Mouse (Mus musculus): ENCODE measurements at regions not wholly inside any gene's neighbourhood (a gene's known extent, or its start where the extent isn't known, plus 50 kb on each side); places are given as distances from the start of the nearest gene placed in this dataset.

GRCm38 (mm10) chr8:77816217-77816616, 92.0 kb upstream of the Ednra start:
- Histone ChIP-seq H3K27me3 (no peaks in the 10 kb centered on the region), H3K4me2 (replicated peaks) (no peak overlapping the region), H3K9me3 (replicated peaks) (no peaks in the 10 kb centered on the region), H3K9ac (no peak overlapping the region), H3K4me3 (replicated peaks) (no peak overlapping the region), H3K4me1 (peaks cover 20% of the 10 kb centered on the region), H3K27ac (replicated peaks) (peak overlapping the region; percentile 72), H3K36me3 (no peaks in the 10 kb centered on the region)
- no peak; the same call in 1 of the 2 replicates for ATAC-seq (ENCODE audit: insufficient number of reproducible peaks, low FRiP score, low TSS enrichment, low read depth)
- WGBS: 47% methylated on average over 4 of the region's 4 CpGs

- WGBS: 31% methylated on average over 1 of the region's 1 CpGs
- Histone ChIP-seq H3K4me1 (peaks cover 26% of the 10 kb centered on the region; the same call in 1 of the 2 replicates), H3K4me3 (replicated peaks) (no peak overlapping the region), H3K9me3 (replicated peaks) (no peaks in the 10 kb centered on the region), H3K27me3 (no peaks in the 10 kb centered on the region), H3K36me3 (no peaks in the 10 kb centered on the region), H3K9ac (no peak overlapping the region), H3K4me2 (replicated peaks) (no peak overlapping the region), H3K27ac (replicated peaks) (0 out of 2 replicates have a peak overlapping the region, but pooled peaks have one; percentile 48)
- ATAC-seq (ENCODE audit: insufficient number of reproducible peaks, low FRiP score, low TSS enrichment, low read depth): peak; percentile 58
Measured at GRCm38 (mm10) chr8:77825786-77826185, 101.5 kb upstream of the Ednra start.

GRCm38 (mm10) chr8:77826255-77826654, 102.0 kb upstream of the Ednra start:
- H3K4me2 ChIP-seq (replicated peaks): no peak overlapping the region
- 44% methylated on average over 2 of the region's 2 CpGs for WGBS

GRCm38 (mm10) chr8:77828079-77828478, 103.8 kb upstream of the Ednra start:
- WGBS: 36% methylated on average over 7 of the region's 7 CpGs
- ATAC-seq (ENCODE audit: insufficient number of reproducible peaks, low FRiP score, low TSS enrichment, low read depth): no peak
- Histone ChIP-seq H3K9ac (no peak overlapping the region), H3K4me3 (replicated peaks) (no peak overlapping the region), H3K4me1 (peaks cover 26% of the 10 kb centered on the region; the same call in 1 of the 2 replicates), H3K9me3 (replicated peaks) (no peaks in the 10 kb centered on the region), H3K36me3 (no peaks in the 10 kb centered on the region), H3K27me3 (no peaks in the 10 kb centered on the region), H3K4me2 (replicated peaks) (no peak overlapping the region), H3K27ac (replicated peaks) (peak overlapping the region; percentile 77)

More at GRCm38 (mm10) chr8:77826255-77826654, 102.0 kb upstream of the Ednra start:
- Histone ChIP-seq H3K4me1 (peaks cover 26% of the 10 kb centered on the region; the same call in 1 of the 2 replicates), H3K4me3 (replicated peaks) (no peak overlapping the region), H3K9me3 (replicated peaks) (no peaks in the 10 kb centered on the region), H3K36me3 (no peaks in the 10 kb centered on the region), H3K27me3 (no peaks in the 10 kb centered on the region), H3K27ac (replicated peaks) (0 out of 2 replicates have a peak overlapping the region, but pooled peaks have one; percentile 48), H3K9ac (no peak overlapping the region)
- ATAC-seq (ENCODE audit: insufficient number of reproducible peaks, low FRiP score, low TSS enrichment, low read depth): peak; percentile 17; the same call in 1 of the 2 replicates

- ATAC-seq (ENCODE audit: insufficient number of reproducible peaks, low FRiP score, low TSS enrichment, low read depth): peak; percentile 83
- Histone ChIP-seq H3K4me3 (replicated peaks) (no peak overlapping the region), H3K4me1 (peaks cover 29% of the 10 kb centered on the region)
Measured at GRCm38 (mm10) chr8:77829126-77829748, 105.0 kb upstream of the Ednra start.

GRCm38 (mm10) chr8:77829764-77830163, 105.5 kb upstream of the Ednra start:
- H3K4me1 ChIP-seq: peaks cover 29% of the 10 kb centered on the region
- no peak overlapping the region for H3K4me2 ChIP-seq (replicated peaks)
- H3K9me3 ChIP-seq (replicated peaks): no peaks in the 10 kb centered on the region
- no peak overlapping the region for H3K9ac ChIP-seq
- peak overlapping the region; percentile 77 for H3K27ac ChIP-seq (replicated peaks)
- H3K4me3 ChIP-seq (replicated peaks): no peak overlapping the region
- no peaks in the 10 kb centered on the region for H3K27me3 ChIP-seq
- H3K36me3 ChIP-seq: no peaks in the 10 kb centered on the region
- 0 out of 2 replicates have a peak, but pooled peaks have one; percentile 17 for ATAC-seq (ENCODE audit: insufficient number of reproducible peaks, low FRiP score, low TSS enrichment, low read depth)
- 31% methylated on average over 5 of the region's 5 CpGs for WGBS

More at GRCm38 (mm10) chr8:77829126-77829748, 105.0 kb upstream of the Ednra start:
- 27% methylated on average over 5 of the region's 5 CpGs for WGBS
- Histone ChIP-seq H3K9me3 (replicated peaks) (no peaks in the 10 kb centered on the region), H3K9ac (no peak overlapping the region), H3K36me3 (no peaks in the 10 kb centered on the region), H3K4me2 (replicated peaks) (no peak overlapping the region), H3K27ac (replicated peaks) (peak overlapping the region; percentile 77), H3K27me3 (no peaks in the 10 kb centered on the region)

GRCm38 (mm10) chr8:77834283-77834682, 110.0 kb upstream of the Ednra start:
- H3K9me3 ChIP-seq (replicated peaks): no peaks in the 10 kb centered on the region
- no peak for ATAC-seq (ENCODE audit: insufficient number of reproducible peaks, low FRiP score, low TSS enrichment, low read depth)
- H3K4me1 ChIP-seq: peaks cover 11% of the 10 kb centered on the region
- no peak overlapping the region for H3K4me3 ChIP-seq (replicated peaks)
- H3K36me3 ChIP-seq: no peaks in the 10 kb centered on the region
- no peak overlapping the region for H3K9ac ChIP-seq
- peak overlapping the region; percentile 31; the same call in 1 of the 2 replicates for H3K27ac ChIP-seq (replicated peaks)
- 44% methylated on average over 6 of the region's 6 CpGs for WGBS
- no peak overlapping the region for H3K4me2 ChIP-seq (replicated peaks)
- H3K27me3 ChIP-seq: no peaks in the 10 kb centered on the region

GRCm38 (mm10) chr8:77836902-77837489, 112.7 kb upstream of the Ednra start:
- Histone ChIP-seq H3K27me3 (no peaks in the 10 kb centered on the region), H3K4me2 (replicated peaks) (no peak overlapping the region), H3K27ac (replicated peaks) (no peak overlapping the region), H3K4me3 (replicated peaks) (no peak overlapping the region), H3K9ac (no peak overlapping the region), H3K4me1 (peaks cover 3% of the 10 kb centered on the region; the same call in 1 of the 2 replicates), H3K9me3 (replicated peaks) (no peaks in the 10 kb centered on the region), H3K36me3 (no peaks in the 10 kb centered on the region)
- 53% methylated on average over 5 of the region's 5 CpGs for WGBS
- ATAC-seq (ENCODE audit: insufficient number of reproducible peaks, low FRiP score, low TSS enrichment, low read depth): no peak

GRCm38 (mm10) chr8:77842392-77843139, 118.3 kb upstream of the Ednra start:
- H3K4me2 ChIP-seq (replicated peaks): no peak overlapping the region
- H3K4me1 ChIP-seq: no peaks in the 10 kb centered on the region
- no peak overlapping the region for H3K4me3 ChIP-seq (replicated peaks)
- no peaks in the 10 kb centered on the region for H3K36me3 ChIP-seq
- no peaks in the 10 kb centered on the region for H3K9me3 ChIP-seq (replicated peaks)
- no peaks in the 10 kb centered on the region for H3K27me3 ChIP-seq
- no peak for ATAC-seq (ENCODE audit: insufficient number of reproducible peaks, low FRiP score, low TSS enrichment, low read depth)
- no peak overlapping the region for H3K9ac ChIP-seq
- 21% methylated on average over 7 of the region's 7 CpGs for WGBS
- H3K27ac ChIP-seq (replicated peaks): no peak overlapping the region

- H3K27me3 ChIP-seq: no peaks in the 10 kb centered on the region
- H3K9me3 ChIP-seq (replicated peaks): no peaks in the 10 kb centered on the region
- H3K9ac ChIP-seq: no peak overlapping the region
- 46% methylated on average over 3 of the region's 3 CpGs for WGBS
- no peak overlapping the region for H3K4me3 ChIP-seq (replicated peaks)
- no peak overlapping the region for H3K27ac ChIP-seq (replicated peaks)
- no peaks in the 10 kb centered on the region for H3K36me3 ChIP-seq
- H3K4me1 ChIP-seq: no peaks in the 10 kb centered on the region
- H3K4me2 ChIP-seq (replicated peaks): no peak overlapping the region
- ATAC-seq (ENCODE audit: insufficient number of reproducible peaks, low FRiP score, low TSS enrichment, low read depth): no peak
Measured at GRCm38 (mm10) chr8:77843229-77843628, 119.0 kb upstream of the Ednra start.

- Histone ChIP-seq H3K4me3 (replicated peaks) (no peak overlapping the region), H3K27ac (replicated peaks) (no peak overlapping the region), H3K9ac (no peak overlapping the region), H3K27me3 (no peaks in the 10 kb centered on the region), H3K36me3 (no peaks in the 10 kb centered on the region), H3K9me3 (replicated peaks) (no peaks in the 10 kb centered on the region), H3K4me1 (no peaks in the 10 kb centered on the region), H3K4me2 (replicated peaks) (no peak overlapping the region)
- WGBS: 53% methylated on average over 5 of the region's 5 CpGs
- ATAC-seq (ENCODE audit: insufficient number of reproducible peaks, low FRiP score, low TSS enrichment, low read depth): no peak; the same call in 1 of the 2 replicates
Measured at GRCm38 (mm10) chr8:77850523-77850922, 126.3 kb upstream of the Ednra start.

Measured in embryonic facial prominence, embryonic 15.5 days (tissue).